Mouse (Mus musculus) testis, adult 2 months (tissue): ENCODE data around the gene Fxyd2. TPM values are rescaled to one million over a fixed set of nuclear protein-coding genes. Genes with fewer than 3 reads are reported as not detected.

Source experiments
- H3K27ac ChIP-seq: fragments of 200-500 bp; 2 replicates; pipeline ENCODE4 v1.5.1; 2012; ENCODE audit warnings: low read depth, low read length; ENCODE audit not compliant: control insufficient read depth, insufficient read depth
- H3K27me3 ChIP-seq: fragments of 200-500 bp; 2 replicates; pipeline ENCODE4 v1.6.1; 2012; ENCODE audit warnings: mild to moderate bottlenecking, low read length, moderate library complexity; ENCODE audit not compliant: control insufficient read depth, insufficient read depth
- H3K36me3 ChIP-seq: fragments of 200-500 bp; 2 replicates; pipeline ENCODE4 v1.6.1; 2012; ENCODE audit warnings: mild to moderate bottlenecking, low read length; ENCODE audit not compliant: control insufficient read depth, insufficient read depth
- H3K4me1 ChIP-seq: fragments of 200-500 bp; 2 replicates; pipeline ENCODE4 v1.6.1; 2012; ENCODE audit warnings: low read length; ENCODE audit not compliant: control insufficient read depth, insufficient read depth
- H3K4me3 ChIP-seq: fragments of 200-500 bp; 2 replicates; pipeline ENCODE4 v1.5.1; 2012; ENCODE audit warnings: low read depth, mild to moderate bottlenecking, low read length, moderate library complexity, mixed read lengths; ENCODE audit not compliant: control insufficient read depth
- CTCF ChIP-seq: fragments of 200-500 bp; IDR thresholded peaks from 2 replicates; pipeline ENCODE4 v1.5.1; 2012; ENCODE audit warnings: low read depth, mild to moderate bottlenecking, inconsistent platforms, low read length, moderate library complexity; ENCODE audit not compliant: control insufficient read depth, insufficient read depth, insufficient replicate concordance
- POLR2A ChIP-seq: fragments of 200-500 bp; IDR thresholded peaks from 2 replicates; pipeline ENCODE4 v1.6.1; 2012; ENCODE audit warnings: low read depth, mild to moderate bottlenecking, inconsistent platforms, low read length, moderate library complexity; ENCODE audit not compliant: control insufficient read depth
- polyA plus RNA-seq: library from polyadenylated mRNA; depleted of rRNA; stranded (reverse); fragments of >200 nt; gene quantifications from 2 replicates; pipeline ENCODE4 v1.2.3, GENCODE M21; 2012

Fxyd2 gene
- polyA plus RNA-seq, 1 experiment = 45.8 TPM

GRCm38 (mm10) chr9:45440083-45440784 is 40.8 kb downstream of the Fxyd2 start:
- no peak overlapping the region for H3K4me3 ChIP-seq
- H3K4me1 ChIP-seq = no peaks in the 10 kb centered on the region
- H3K27me3 ChIP-seq = no peaks in the 10 kb centered on the region
- TF ChIP-seq CTCF = no peak
- no peak for TF ChIP-seq POLR2A
- H3K36me3 ChIP-seq = no peaks in the 10 kb centered on the region
- no peak overlapping the region for H3K27ac ChIP-seq

GRCm38 (mm10) chr9:45444251-45444798 is 44.9 kb downstream of the Fxyd2 start:
- H3K4me1 ChIP-seq = no peaks in the 10 kb centered on the region
- no peak overlapping the region for H3K27ac ChIP-seq
- no peak overlapping the region for H3K4me3 ChIP-seq
- TF ChIP-seq CTCF (no peak), POLR2A (no peak)
- no peaks in the 10 kb centered on the region for H3K36me3 ChIP-seq
- no peaks in the 10 kb centered on the region for H3K27me3 ChIP-seq

GRCm38 (mm10) chr9:45449658-45450057 is 50.2 kb downstream of the Fxyd2 start:
- H3K27me3 ChIP-seq = no peaks in the 10 kb centered on the region
- H3K27ac ChIP-seq = no peak overlapping the region
- no peaks in the 10 kb centered on the region for H3K4me1 ChIP-seq
- no peaks in the 10 kb centered on the region for H3K36me3 ChIP-seq
- H3K4me3 ChIP-seq = no peak overlapping the region
- TF ChIP-seq POLR2A = no peak
- TF ChIP-seq CTCF = no peak

- H3K27ac ChIP-seq = no peak overlapping the region
- TF ChIP-seq CTCF (no peak), POLR2A (no peak)
- H3K27me3 ChIP-seq = no peaks in the 10 kb centered on the region
- H3K4me1 ChIP-seq = no peaks in the 10 kb centered on the region
- no peak overlapping the region for H3K4me3 ChIP-seq
- no peaks in the 10 kb centered on the region for H3K36me3 ChIP-seq
Measured at GRCm38 (mm10) chr9:45451346-45451745, 51.9 kb downstream of the Fxyd2 start.

- H3K4me1 ChIP-seq = no peaks in the 10 kb centered on the region
- TF ChIP-seq CTCF = no peak
- no peak for TF ChIP-seq POLR2A
- no peaks in the 10 kb centered on the region for H3K27me3 ChIP-seq
- no peak overlapping the region for H3K4me3 ChIP-seq
- H3K36me3 ChIP-seq = no peaks in the 10 kb centered on the region
- no peak overlapping the region for H3K27ac ChIP-seq
Measured at GRCm38 (mm10) chr9:45454032-45454431, 54.6 kb downstream of the Fxyd2 start.

- H3K27ac ChIP-seq = no peak overlapping the region
- TF ChIP-seq CTCF (no peak), POLR2A (no peak)
Measured at GRCm38 (mm10) chr9:45454889-45455610, 55.6 kb downstream of the Fxyd2 start.

GRCm38 (mm10) chr9:45457200-45457599 is 57.7 kb downstream of the Fxyd2 start:
- TF ChIP-seq POLR2A = no peak
- TF ChIP-seq CTCF = no peak
- Histone ChIP-seq H3K36me3 (no peaks in the 10 kb centered on the region), H3K4me1 (no peaks in the 10 kb centered on the region), H3K27me3 (no peaks in the 10 kb centered on the region), H3K27ac (no peak overlapping the region), H3K4me3 (no peak overlapping the region)

More at GRCm38 (mm10) chr9:45454889-45455610, 55.6 kb downstream of the Fxyd2 start:
- no peaks in the 10 kb centered on the region for H3K36me3 ChIP-seq
- no peaks in the 10 kb centered on the region for H3K27me3 ChIP-seq
- no peaks in the 10 kb centered on the region for H3K4me1 ChIP-seq
- H3K4me3 ChIP-seq = no peak overlapping the region
